Mouse (Mus musculus) left cerebral cortex, postnatal 25 days (tissue): ENCODE results near the gene Gzmd. TPM values are rescaled to one million over a fixed set of nuclear protein-coding genes. Genes with fewer than 3 reads are reported as not detected.
"Not testable (repeated sequence)": the region's sequence is repeated elsewhere in the genome, so short reads cannot be mapped to it uniquely, and the experiment has no call there.

Source experiments
- DNase-seq, 2 experiments: peaks; one replicate each; pipeline ENCODE4 v3.0.0; 2022; ENCODE audit warnings: low spot score in 2 of 2, mixed read lengths in 1 of 2
- intact Hi-C: fragments of 180-260 bp; cut with DNase I; formaldehyde crosslinking; loops from one replicate; pipeline ENCODE4 v1.15.1; 2025
- total RNA-seq, 2 experiments: library from RNA; stranded (reverse); gene quantifications; 2 replicates each; pipeline ENCODE4 v1.2.3; 2021

The Gzmd gene
- total RNA-seq, result not detected

- intact Hi-C loops, DNase-seq: not testable (repeated sequence)
Observed at GRCm38 (mm10) chr14:56132508-56132907, at the start of gene Gzmd. Gene Gzmd, minus strand, starts transcription at chr14:56132608.

- intact Hi-C loops, result not testable (repeated sequence)
- peak in 1 of 2 experiments; percentile 27 for DNase-seq
Observed at GRCm38 (mm10) chr14:56177651-56178050, 45.2 kb upstream of the Gzmd start.

DNA sequence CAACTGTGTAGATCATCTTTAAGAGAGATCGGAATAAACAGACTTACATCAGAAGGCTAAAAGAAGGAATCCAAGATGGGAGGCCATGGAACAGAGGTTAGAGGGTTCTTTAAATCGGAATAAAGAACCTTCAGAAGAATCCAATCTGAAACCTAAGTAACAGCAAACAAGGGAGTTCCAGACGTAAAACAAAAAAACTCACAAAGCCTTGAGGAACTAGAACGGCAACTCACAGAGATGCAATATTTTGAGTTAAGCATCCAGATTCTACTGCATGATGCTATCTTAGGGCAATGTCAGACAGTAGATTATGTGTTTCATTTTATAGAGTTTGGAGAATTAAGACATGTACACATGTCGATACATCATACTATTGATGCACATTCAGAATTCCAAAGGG is 42.1 kb upstream of the Gzmd start, which contains the start of gene Gzmn:
Gene Gzmn, minus strand, starts transcription at position 101 of the 400 bp plus-strand sequence.
- intact Hi-C loops, result no loop called here
- no peak for DNase-seq

- DNase-seq, result peak in 1 of 2 experiments; percentile 23
- intact Hi-C loops, result no loop called here
Observed at GRCm38 (mm10) chr14:56173396-56173795, 41.0 kb upstream of the Gzmd start.

- intact Hi-C loops, result no loop called here
- no peak for DNase-seq
Observed at GRCm38 (mm10) chr14:56172744-56173143, 40.3 kb upstream of the Gzmd start.

GRCm38 (mm10) chr14:56168009-56168408 is 35.6 kb upstream of the Gzmd start:
- peak; percentile 33 to 84 for DNase-seq
- intact Hi-C loops, result no loop called here

GRCm38 (mm10) chr14:56162109-56162508 is 29.7 kb upstream of the Gzmd start:
- DNase-seq, result no peak
- intact Hi-C loops, result no loop called here

DNA sequence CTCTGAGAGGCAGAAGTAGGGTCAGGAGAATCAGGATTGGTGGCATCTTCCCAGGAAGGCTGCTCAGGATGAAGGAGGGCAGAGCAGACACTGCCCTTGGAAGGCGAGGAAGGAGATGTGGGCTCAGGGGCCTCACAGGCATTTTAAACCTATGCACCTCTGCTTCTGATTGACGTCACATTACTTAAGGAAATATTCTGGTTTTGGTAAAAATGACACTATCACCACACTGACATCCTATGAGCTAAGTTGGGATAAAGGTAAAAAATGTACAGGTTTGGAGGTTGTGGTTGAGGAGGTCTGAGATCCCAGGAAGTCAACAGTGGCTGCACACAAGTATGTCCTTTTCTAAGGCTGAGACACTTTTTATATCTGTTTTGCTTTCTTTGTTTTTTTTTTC is 27.1 kb upstream of the Gzmd start, which contains the start of gene Gzmg:
Gene Gzmg, minus strand, starts transcription at position 101 of the 400 bp plus-strand sequence.
- DNase-seq, intact Hi-C loops: not testable (repeated sequence)

GRCm38 (mm10) chr14:56155340-56155739 is 22.9 kb upstream of the Gzmd start:
- intact Hi-C loops, result no loop called here
- no peak for DNase-seq

DNA sequence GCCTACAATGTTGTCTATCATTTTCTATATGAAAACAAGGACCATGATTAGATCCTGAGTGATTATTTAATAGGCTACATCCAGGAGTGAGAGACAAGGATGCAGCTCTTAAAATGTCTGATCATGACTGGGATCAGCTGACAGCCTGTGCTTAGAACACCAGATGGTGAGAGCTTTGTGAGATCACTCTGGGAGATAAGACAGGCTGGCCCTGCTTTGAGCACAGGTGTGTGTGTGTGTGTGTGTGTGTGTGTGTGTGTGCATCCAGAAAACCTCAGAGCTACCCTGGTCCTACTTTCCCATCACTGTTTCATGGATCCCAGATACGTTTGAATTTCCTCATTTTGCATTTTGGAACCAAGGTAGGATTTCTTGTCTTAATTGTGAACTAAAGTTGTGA is 1.3 kb upstream of the Gzmd start:
- DNase-seq, intact Hi-C loops: not testable (repeated sequence)

- intact Hi-C loops, result no loop called here
- no peak for DNase-seq
Observed at GRCm38 (mm10) chr14:56128341-56128740, 4.1 kb downstream of the Gzmd start.

DNA sequence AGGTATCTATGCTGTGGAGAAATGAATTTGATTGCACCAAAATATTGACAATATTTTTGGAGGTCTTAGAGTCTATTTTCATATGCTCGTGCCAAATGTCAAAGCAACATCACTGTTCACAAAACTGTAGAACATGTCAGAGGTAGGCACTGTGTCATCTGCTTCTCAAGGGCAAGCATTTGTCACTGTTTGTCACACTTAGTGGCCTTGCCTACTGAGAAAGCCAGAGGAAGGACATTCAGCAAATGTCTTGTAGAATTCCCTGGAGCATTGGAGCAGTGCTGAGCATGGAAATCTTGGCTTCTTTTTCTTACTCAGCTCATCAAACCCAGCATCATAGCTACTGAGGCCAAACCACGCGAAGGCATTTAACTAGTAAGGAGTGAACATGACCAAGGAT is 8.9 kb downstream of the Gzmd start:
- DNase-seq, result no peak
- intact Hi-C loops, result no loop called here

DNA sequence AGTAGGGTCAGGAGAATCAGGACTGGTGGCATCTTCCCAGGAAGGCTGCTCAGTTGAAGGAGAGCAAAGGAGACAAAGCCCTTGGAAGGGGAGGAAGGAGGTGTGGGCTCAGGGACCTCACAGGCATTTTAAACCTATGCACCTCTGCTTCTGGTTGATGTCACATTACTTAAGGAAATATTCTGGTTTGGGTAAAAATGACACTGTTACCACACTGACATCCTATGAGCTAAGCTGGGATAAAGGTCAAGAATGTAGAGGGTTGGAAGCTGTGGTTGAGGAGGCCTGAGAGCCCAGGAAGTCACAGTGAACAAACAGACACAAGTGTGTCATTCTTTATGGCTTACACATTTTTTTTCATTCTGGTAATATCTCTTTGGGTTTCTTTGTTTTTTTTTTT is 11.9 kb downstream of the Gzmd start, which contains the start of gene Gzme:
Gene Gzme, minus strand, starts transcription at position 101 of the 400 bp plus-strand sequence.
- DNase-seq, result no peak
- intact Hi-C loops, result no loop called here

DNA sequence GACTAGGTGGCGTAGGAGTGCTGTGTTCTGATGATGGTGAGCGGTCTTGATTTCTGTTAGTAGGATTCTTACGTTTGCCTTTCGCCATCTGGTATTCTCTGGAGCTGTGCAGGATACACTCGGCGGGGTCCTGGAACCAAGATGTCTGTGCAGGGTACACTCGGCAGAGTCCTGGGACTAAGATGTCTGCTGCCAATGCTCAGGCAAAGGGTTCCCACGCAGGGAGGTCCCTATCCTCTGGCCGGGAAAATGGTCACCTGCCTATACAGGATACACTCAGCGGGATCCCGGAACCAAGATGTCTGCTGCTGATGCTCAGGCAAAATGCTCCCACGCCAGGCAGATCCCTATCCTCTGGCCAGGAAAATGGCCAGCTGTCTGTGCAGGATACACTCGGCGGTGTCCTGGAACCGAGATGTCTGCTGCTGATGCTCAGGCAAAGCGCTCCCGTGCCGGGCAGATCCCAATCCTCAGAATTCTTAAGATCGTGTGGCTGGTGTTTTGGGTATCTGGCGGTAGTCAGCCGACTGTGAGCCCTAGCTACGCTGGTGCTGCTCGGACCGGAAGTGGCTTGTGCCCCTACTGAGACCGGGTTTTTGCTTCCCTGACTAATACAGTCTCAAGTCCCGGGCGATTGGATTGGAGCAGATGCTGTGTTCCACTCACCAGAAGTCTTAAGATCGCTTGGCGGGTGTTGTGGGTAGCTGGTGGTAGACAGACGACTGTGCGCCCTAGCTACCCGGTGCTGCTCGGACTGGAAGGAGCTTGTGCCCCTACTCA is 16.7 kb downstream of the Gzmd start:
- DNase-seq, intact Hi-C loops: not testable (repeated sequence)

- intact Hi-C loops, result no loop called here
- peak in 1 of 2 experiments; percentile 3 for DNase-seq
Observed at GRCm38 (mm10) chr14:56105447-56106180, 26.8 kb downstream of the Gzmd start.

GRCm38 (mm10) chr14:56105016-56105415 is 27.4 kb downstream of the Gzmd start:
- intact Hi-C loops, result no loop called here
- no peak for DNase-seq

DNA sequence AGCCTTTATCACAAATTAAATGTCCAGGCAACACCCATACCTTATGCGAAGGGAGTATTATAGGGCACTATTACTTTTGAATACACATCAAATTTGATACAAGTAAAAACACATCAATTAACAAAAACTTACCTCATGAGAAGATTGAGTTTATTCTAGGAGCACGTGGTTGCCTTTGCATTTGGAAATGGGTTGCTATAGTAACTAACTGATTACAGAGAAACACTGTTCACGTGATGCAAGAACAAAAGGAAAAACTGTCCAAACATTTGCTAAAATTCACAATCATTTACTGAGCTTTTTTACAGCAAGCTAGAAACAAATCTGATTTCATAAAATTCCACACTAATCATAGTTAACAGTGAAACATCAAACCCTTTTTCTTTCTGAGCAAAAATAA is 29.0 kb downstream of the Gzmd start:
- no peak for DNase-seq
- intact Hi-C loops, result no loop called here

DNA sequence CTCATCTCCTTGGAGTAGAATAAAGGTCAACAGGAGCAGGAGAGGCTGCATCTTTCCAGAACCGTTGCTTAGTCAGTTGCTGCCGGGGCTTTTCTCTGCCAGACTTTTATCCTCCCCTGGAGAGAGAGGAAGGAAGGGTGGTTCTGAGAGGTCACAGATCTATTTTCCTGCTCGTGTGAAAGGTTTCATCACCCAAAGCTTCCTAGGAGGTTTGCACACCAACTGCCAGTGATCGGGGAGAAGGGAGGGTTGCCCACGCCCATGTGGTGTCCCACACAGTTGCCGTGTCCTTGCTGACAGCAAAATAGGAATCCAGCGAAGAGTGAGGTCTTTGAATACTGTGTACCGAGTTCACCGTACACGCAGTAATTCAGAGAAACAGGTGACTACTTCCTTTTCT is 30.0 kb downstream of the Gzmd start, which contains the start of gene Ctsg:
Gene Ctsg, minus strand, starts transcription at position 189 of the 400 bp plus-strand sequence.
- DNase-seq, result no peak
- intact Hi-C loops, result no loop called here

DNA sequence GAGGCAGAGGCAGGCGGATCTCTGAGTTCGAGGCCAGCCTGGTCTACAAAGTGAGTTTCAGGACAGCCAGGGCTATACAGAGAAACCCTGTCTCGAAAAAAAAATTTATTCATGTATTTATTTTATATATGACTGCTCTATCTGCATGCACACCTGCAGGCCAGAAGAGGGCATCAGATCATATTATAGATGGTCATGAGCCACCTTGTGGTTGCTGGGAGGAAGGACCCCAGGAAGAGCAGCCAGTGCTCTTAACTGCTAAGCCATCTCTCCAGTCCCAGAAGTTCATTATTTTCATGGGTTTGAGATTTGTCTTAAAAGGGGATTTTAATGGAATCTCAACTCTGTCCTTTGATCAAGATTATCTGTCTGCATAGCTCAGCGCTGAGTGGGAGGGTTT is 33.5 kb downstream of the Gzmd start:
- peak in 1 of 2 experiments; percentile 18 for DNase-seq
- intact Hi-C loops, result no loop called here

- intact Hi-C loops, result no loop called here
- no peak for DNase-seq
Observed at GRCm38 (mm10) chr14:56097597-56097996, 34.8 kb downstream of the Gzmd start.

- intact Hi-C loops, result no loop called here
- DNase-seq, result no peak
Observed at GRCm38 (mm10) chr14:56093353-56093752, 39.1 kb downstream of the Gzmd start.
